Mouse (Mus musculus) kidney, embryonic 14.5 days (tissue): Measurements from ENCODE around the gene Crkl. TPM values are rescaled to one million over a fixed set of nuclear protein-coding genes. Genes with fewer than 3 reads are reported as not detected.

ENCODE experiments used
- ATAC-seq: fragments of 200-750 bp; cut with Nextera tagmentation; 2 replicates; pipeline ENCODE4 v1.8.0; 2017; ENCODE audit warnings: moderate number of reproducible peaks, mild to moderate bottlenecking, moderate TSS enrichment, moderate library complexity; ENCODE audit not compliant: low FRiP score, low TSS enrichment
- H3K27ac ChIP-seq: fragments of 300-500 bp; sonication (generic); 2 replicates; pipeline ENCODE4 v1.5.1; 2014; ENCODE audit warnings: low read depth, mild to moderate bottlenecking, low read length, moderate library complexity, mixed read lengths
- H3K27me3 ChIP-seq: fragments of 300-500 bp; sonication (generic); 2 replicates; pipeline ENCODE4 v1.6.1; 2014; ENCODE audit warnings: mild to moderate bottlenecking, low read length; ENCODE audit not compliant: control insufficient read depth, insufficient read depth
- H3K36me3 ChIP-seq: fragments of 300-500 bp; sonication (generic); 2 replicates; pipeline ENCODE4 v1.6.1; 2014; ENCODE audit warnings: low read length, mixed read lengths; ENCODE audit not compliant: control insufficient read depth, insufficient read depth
- H3K4me1 ChIP-seq: fragments of 300-500 bp; sonication (generic); 2 replicates; pipeline ENCODE4 v1.6.1; 2014; ENCODE audit warnings: low read length, mixed read lengths; ENCODE audit not compliant: control insufficient read depth, insufficient read depth
- H3K4me2 ChIP-seq: fragments of 300-500 bp; sonication (generic); replicated peaks from 2 replicates; pipeline ENCODE4 v1.6.1; 2014; ENCODE audit warnings: low read depth, mild to moderate bottlenecking, low read length
- H3K4me3 ChIP-seq: fragments of 300-500 bp; sonication (generic); 2 replicates; pipeline ENCODE4 v1.5.1; 2014; ENCODE audit warnings: mild to moderate bottlenecking, low read length
- H3K9ac ChIP-seq: fragments of 300-500 bp; sonication (generic); 2 replicates; pipeline ENCODE4 v1.6.1; 2014; ENCODE audit warnings: low read depth, mild to moderate bottlenecking, low read length, moderate library complexity
- H3K9me3 ChIP-seq: fragments of 300-500 bp; sonication (generic); 2 replicates; pipeline ENCODE4 v1.6.1; 2016; ENCODE audit warnings: low read length; ENCODE audit not compliant: control insufficient read depth
- WGBS: fragments of 180-500 bp; shearing (Covaris S2); extraction: QIAGEN DNeasy Blood & Tissue Kit; methylation state at CpG from one replicate; pipeline ENCODE4 v1.1.7; 2014; 5-methylcytosine and 5-hydroxymethylcytosine counted together
- polyA plus RNA-seq: library from polyadenylated mRNA; unstranded; fragments of >200 nt; fragmentation: Nextera tagmentation; extraction: Ambion mirVana; gene quantifications from 2 replicates; pipeline ENCODE4 v1.2.1, GENCODE M21; 2014

Gene Crkl
- polyA plus RNA-seq, 1 experiment from 2014 or later: 77.9 TPM

- no peak for ATAC-seq
- H3K9me3 ChIP-seq: no peaks in the 10 kb centered on the region
- no peak overlapping the region for H3K4me3 ChIP-seq
- no peak overlapping the region for H3K9ac ChIP-seq
- 0 out of 2 replicates have a peak, but pooled peaks cover 3% of the 10 kb centered on the region for H3K4me1 ChIP-seq
- H3K27me3 ChIP-seq: no peaks in the 10 kb centered on the region
- peaks cover 42% of the 10 kb centered on the region for H3K36me3 ChIP-seq
- WGBS: 83% methylated on average over 2 of the region's 2 CpGs
- H3K27ac ChIP-seq: no peak overlapping the region
- no peak overlapping the region for H3K4me2 ChIP-seq
These were observed 23.0 kb downstream of the Crkl start for GRCm38 (mm10) chr16:17474761-17475160.

DNA sequence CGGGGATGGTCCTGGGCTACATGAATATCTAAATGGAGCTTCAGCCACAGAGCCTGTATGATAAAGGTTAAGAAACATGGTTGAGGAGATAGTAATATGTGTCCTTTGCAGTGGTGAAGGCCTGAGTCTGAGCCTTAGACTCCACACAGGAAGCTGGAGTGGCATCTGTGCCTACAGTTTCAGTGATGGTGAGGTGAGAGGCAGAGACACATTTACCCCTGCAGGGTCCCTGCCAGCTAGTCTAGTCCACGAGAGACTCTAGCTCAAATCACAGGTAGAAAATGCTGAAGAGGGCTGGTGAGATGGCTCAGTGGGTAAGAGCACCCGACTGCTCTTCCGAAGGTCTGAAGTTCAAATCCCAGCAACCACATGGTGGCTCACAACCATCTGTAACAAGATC, 23.5 kb downstream of the Crkl start:
- Histone ChIP-seq H3K9ac (no peak overlapping the region), H3K36me3 (peaks cover 37% of the 10 kb centered on the region)
- 89% methylated on average over 4 of the region's 4 CpGs for WGBS

GRCm38 (mm10) chr16:17478331-17478943, 26.6 kb downstream of the Crkl start:
- Histone ChIP-seq H3K4me1 (0 out of 2 replicates have a peak, but pooled peaks cover 3% of the 10 kb centered on the region), H3K27me3 (no peaks in the 10 kb centered on the region), H3K36me3 (peaks cover 30% of the 10 kb centered on the region)

More for the DNA sequence above, 23.5 kb downstream of the Crkl start:
- Histone ChIP-seq H3K4me1 (0 out of 2 replicates have a peak, but pooled peaks cover 3% of the 10 kb centered on the region), H3K4me2 (no peak overlapping the region), H3K27ac (no peak overlapping the region), H3K27me3 (no peaks in the 10 kb centered on the region), H3K9me3 (no peaks in the 10 kb centered on the region), H3K4me3 (no peak overlapping the region)
- ATAC-seq: no peak

DNA sequence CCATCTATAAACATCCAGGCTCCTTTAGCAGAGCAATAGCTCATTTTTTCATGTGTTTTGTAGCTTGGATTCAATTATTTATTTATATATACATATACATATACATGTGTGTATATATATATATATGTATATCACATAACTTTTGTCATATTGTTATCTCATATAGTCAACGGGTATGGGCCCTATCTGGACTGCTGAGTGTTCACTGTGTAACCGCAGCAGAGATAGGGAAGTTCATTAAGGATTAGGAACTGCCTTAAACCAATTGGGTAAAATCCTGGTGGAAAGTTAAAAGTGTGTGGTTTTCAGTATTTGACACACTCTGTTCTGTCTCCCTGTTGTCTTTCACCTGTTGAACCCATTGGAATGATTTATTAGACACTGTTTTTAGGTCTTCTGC, 29.7 kb downstream of the Crkl start:
- no peaks in the 10 kb centered on the region for H3K9me3 ChIP-seq
- no peak overlapping the region for H3K27ac ChIP-seq
- 0 out of 2 replicates have a peak, but pooled peaks cover 3% of the 10 kb centered on the region for H3K4me1 ChIP-seq
- H3K36me3 ChIP-seq: peaks cover 48% of the 10 kb centered on the region
- no peak overlapping the region for H3K9ac ChIP-seq
- 90% methylated on average over 2 of the region's 2 CpGs for WGBS
- no peaks in the 10 kb centered on the region for H3K27me3 ChIP-seq
- H3K4me3 ChIP-seq: no peak overlapping the region
- H3K4me2 ChIP-seq: no peak overlapping the region
- no peak for ATAC-seq

More at GRCm38 (mm10) chr16:17478331-17478943, 26.6 kb downstream of the Crkl start:
- Histone ChIP-seq H3K9ac (no peak overlapping the region), H3K27ac (no peak overlapping the region), H3K4me2 (no peak overlapping the region), H3K9me3 (no peaks in the 10 kb centered on the region), H3K4me3 (no peak overlapping the region)
- 82% methylated on average over 4 of the region's 4 CpGs for WGBS
- ATAC-seq: no peak

- no peak for ATAC-seq
- no peak overlapping the region for H3K4me3 ChIP-seq
- H3K4me2 ChIP-seq: no peak overlapping the region
- no peaks in the 10 kb centered on the region for H3K9me3 ChIP-seq
- H3K36me3 ChIP-seq: peaks cover 36% of the 10 kb centered on the region
- no peaks in the 10 kb centered on the region for H3K4me1 ChIP-seq
- peaks cover 7% of the 10 kb centered on the region; the same call in 1 of the 2 replicates for H3K27me3 ChIP-seq
- no peak overlapping the region for H3K27ac ChIP-seq
- 59% methylated on average over 3 of the region's 3 CpGs for WGBS
- H3K9ac ChIP-seq: no peak overlapping the region
These were observed 34.7 kb downstream of the Crkl start for GRCm38 (mm10) chr16:17486505-17486904.

- Histone ChIP-seq H3K4me3 (peak overlapping the region; percentile 45), H3K9ac (peak overlapping the region; percentile 52; the same call in 1 of the 2 replicates), H3K27me3 (peaks cover 7% of the 10 kb centered on the region; the same call in 1 of the 2 replicates), H3K4me1 (no peaks in the 10 kb centered on the region), H3K9me3 (no peaks in the 10 kb centered on the region), H3K36me3 (peaks cover 20% of the 10 kb centered on the region), H3K4me2 (peak overlapping the region; percentile 76), H3K27ac (no peak overlapping the region)
- ATAC-seq: no peak
- WGBS: 42% methylated on average over 14 of the region's 14 CpGs
These were observed 37.0 kb downstream of the Crkl start for GRCm38 (mm10) chr16:17488478-17489468.

- Histone ChIP-seq H3K9me3 (no peaks in the 10 kb centered on the region), H3K36me3 (peaks cover 12% of the 10 kb centered on the region), H3K4me3 (peak within 1 kb of the TSS; percentile 45), H3K27ac (no peak within 1 kb of the TSS), H3K27me3 (peaks cover 7% of the 10 kb centered on the region; the same call in 1 of the 2 replicates), H3K4me2 (peak within 1 kb of the TSS; percentile 76), H3K4me1 (no peaks in the 10 kb centered on the region), H3K9ac (peak within 1 kb of the TSS; percentile 52)
- under 1% methylated on average over 46 of the region's 47 CpGs for WGBS
- ATAC-seq: peak; percentile 83
These were observed 37.8 kb downstream of the Crkl start, which contains the start of gene Aifm3 for GRCm38 (mm10) chr16:17489469-17490111. Gene Aifm3, plus strand, starts transcription at chr16:17489611.

DNA sequence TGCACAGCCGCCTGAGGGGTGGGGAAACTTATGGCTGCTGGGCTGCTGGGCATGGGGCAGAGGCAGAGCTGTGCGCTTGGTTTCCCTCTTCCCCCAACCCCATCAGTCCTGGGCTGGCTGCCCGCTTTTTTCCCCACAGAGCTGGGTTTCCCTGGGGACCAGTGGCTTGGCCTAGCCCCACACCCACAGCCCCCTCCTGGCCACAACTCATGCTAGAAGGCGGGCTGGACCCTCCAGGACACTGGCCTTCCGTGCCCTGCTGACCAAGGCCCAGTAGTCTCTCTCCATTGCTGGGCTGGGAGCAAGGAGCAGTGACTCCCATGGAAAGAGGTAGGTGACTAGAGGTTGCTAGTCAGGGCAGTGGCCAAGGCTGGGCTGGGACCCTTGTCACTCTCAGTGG, 39.4 kb downstream of the Crkl start:
- no peak overlapping the region for H3K4me3 ChIP-seq
- peaks cover 7% of the 10 kb centered on the region; the same call in 1 of the 2 replicates for H3K27me3 ChIP-seq
- no peaks in the 10 kb centered on the region for H3K9me3 ChIP-seq
- H3K27ac ChIP-seq: no peak overlapping the region
- no peak for ATAC-seq
- H3K4me2 ChIP-seq: no peak overlapping the region
- no peak overlapping the region for H3K9ac ChIP-seq
- WGBS: 80% methylated on average over 5 of the region's 5 CpGs
- no peaks in the 10 kb centered on the region for H3K4me1 ChIP-seq
- no peaks in the 10 kb centered on the region; the same call in 1 of the 2 replicates for H3K36me3 ChIP-seq
